Mouse (Mus musculus) liver, adult 2 months (tissue): Measurements from ENCODE around the gene Zfp592. TPM values are rescaled to one million over a fixed set of nuclear protein-coding genes. Genes with fewer than 3 reads are reported as not detected.

Experiments used
- DNase-seq: peaks from one replicate; pipeline ENCODE4 v3.0.0-alpha.2; 2011; ENCODE audit warnings: low read depth, low spot score; ENCODE audit errors: extremely low read depth
- H3K27ac ChIP-seq: fragments of 200-500 bp; replicated peaks from 2 replicates; pipeline ENCODE4 v1.5.1; 2012; ENCODE audit warnings: low read depth, mild to moderate bottlenecking, control low read depth, inconsistent platforms, low read length; ENCODE audit not compliant: insufficient read depth
- H3K27me3 ChIP-seq: fragments of 200-500 bp; 2 replicates; pipeline ENCODE4 v1.6.1; 2012; ENCODE audit warnings: mild to moderate bottlenecking, moderate library complexity, low read length, inconsistent platforms; ENCODE audit not compliant: control insufficient read depth, insufficient read depth
- H3K36me3 ChIP-seq: fragments of 200-500 bp; 2 replicates; pipeline ENCODE4 v1.6.1; 2012; ENCODE audit warnings: low read length, inconsistent platforms; ENCODE audit not compliant: control insufficient read depth, insufficient read depth
- H3K4me1 ChIP-seq: fragments of 200-500 bp; 2 replicates; pipeline ENCODE4 v1.6.1; 2011; ENCODE audit warnings: low read length; ENCODE audit not compliant: control insufficient read depth, insufficient read depth
- H3K4me3 ChIP-seq: fragments of 200-500 bp; 2 replicates; pipeline ENCODE4 v1.5.1; 2011; ENCODE audit warnings: low read depth, mild to moderate bottlenecking, control low read depth, low read length, moderate library complexity; ENCODE audit not compliant: insufficient read depth
- H3K79me2 ChIP-seq: fragments of 200-500 bp; 2 replicates; pipeline ENCODE4 v1.6.1; 2012; ENCODE audit warnings: inconsistent platforms, mild to moderate bottlenecking, low read length, moderate library complexity; ENCODE audit not compliant: control insufficient read depth, insufficient read depth
- H3K9ac ChIP-seq: fragments of 200-500 bp; 2 replicates; pipeline ENCODE4 v1.6.1; 2012; ENCODE audit warnings: low read depth, mild to moderate bottlenecking, control low read depth, inconsistent platforms, low read length
- CTCF ChIP-seq: fragments of 200-500 bp; IDR thresholded peaks from 2 replicates; pipeline ENCODE4 v1.5.1; 2011; ENCODE audit warnings: low read depth, low read length, control low read depth
- POLR2A ChIP-seq: fragments of 200-500 bp; IDR thresholded peaks from 2 replicates; pipeline ENCODE4 v1.6.1; 2011; ENCODE audit warnings: low read length, control low read depth; ENCODE audit not compliant: insufficient read depth; ENCODE audit errors: extremely low read depth
- WGBS: fragments of 180-500 bp; shearing (Covaris S2); methylation state at CpG from one replicate; pipeline ENCODE4 v1.1.7; 2018; 5-methylcytosine and 5-hydroxymethylcytosine counted together
- polyA plus RNA-seq: library from polyadenylated mRNA; depleted of rRNA; stranded (reverse); fragments of >200 nt; gene quantifications from 2 replicates; pipeline ENCODE4 v1.2.3, GENCODE M21; 2012
- total RNA-seq: library from RNA; depleted of rRNA; stranded (reverse); fragments of >200 nt; gene quantifications from 2 replicates; pipeline ENCODE4 v1.2.3, GENCODE M21; 2014

Gene Zfp592
- total and polyA plus RNA-seq, 2 experiments = 6.7 to 11.3 TPM

- H3K4me1 ChIP-seq = peaks cover 23% of the 10 kb centered on the region
- TF ChIP-seq CTCF (no peak), POLR2A (no peak)
- peak overlapping the region; percentile 87; the same call in 1 of the 2 replicates for H3K4me3 ChIP-seq
Observed at GRCm38 (mm10) chr7:80992063-80992462, 1.4 kb upstream of the Zfp592 start.

DNA sequence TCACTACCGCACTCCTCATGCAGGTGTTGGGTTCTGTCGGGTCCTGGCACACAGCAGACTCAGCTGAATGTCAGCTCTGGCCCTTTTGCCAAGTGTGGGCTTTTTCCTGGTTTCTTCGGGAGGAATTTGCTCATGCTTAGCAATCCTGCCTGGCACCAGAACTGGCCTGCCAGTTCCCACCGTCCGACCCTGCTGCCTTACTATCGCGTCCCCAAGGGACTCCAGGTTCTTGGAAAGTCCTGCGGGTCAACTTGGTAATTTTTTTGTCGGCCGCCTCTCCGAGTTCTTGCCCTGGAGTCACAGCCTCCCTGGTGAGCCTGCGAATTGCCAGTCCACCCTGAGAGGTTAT is 876 bp upstream of the Zfp592 start:
- Histone ChIP-seq H3K36me3 (no peaks in the 10 kb centered on the region), H3K4me3 (peak overlapping the region; percentile 87), H3K4me1 (peaks cover 23% of the 10 kb centered on the region), H3K9ac (peak overlapping the region; percentile 92), H3K79me2 (peaks cover 22% of the 10 kb centered on the region), H3K27me3 (no peaks in the 10 kb centered on the region), H3K27ac (peak overlapping the region; percentile 96)
- under 1% methylated on average over 12 of the region's 12 CpGs for WGBS
- no peak for TF ChIP-seq CTCF
- TF ChIP-seq POLR2A = no peak
- DNase-seq = peak; percentile 55

More at GRCm38 (mm10) chr7:80992063-80992462, 1.4 kb upstream of the Zfp592 start:
- no peak overlapping the region for H3K9ac ChIP-seq
- WGBS = 43% methylated on average over 6 of the region's 6 CpGs
- peak; percentile 24 for DNase-seq
- 0 out of 2 replicates have a peak overlapping the region, but pooled peaks have one; percentile 8 for H3K27ac ChIP-seq
- no peaks in the 10 kb centered on the region for H3K27me3 ChIP-seq
- H3K36me3 ChIP-seq = no peaks in the 10 kb centered on the region
- peaks cover 22% of the 10 kb centered on the region for H3K79me2 ChIP-seq

- peak overlapping the region; percentile 92 for H3K4me3 ChIP-seq
- H3K79me2 ChIP-seq = peaks cover 25% of the 10 kb centered on the region
- no peaks in the 10 kb centered on the region for H3K27me3 ChIP-seq
- WGBS = 2% methylated on average over 58 of the region's 58 CpGs
- H3K36me3 ChIP-seq = no peaks in the 10 kb centered on the region
- TF ChIP-seq POLR2A = no peak
- TF ChIP-seq CTCF = peak; percentile 59
- peak overlapping the region; percentile 90 for H3K27ac ChIP-seq
- peak; percentile 36 for DNase-seq
- peaks cover 22% of the 10 kb centered on the region for H3K4me1 ChIP-seq
- peak overlapping the region; percentile 98 for H3K9ac ChIP-seq
Observed at GRCm38 (mm10) chr7:80993834-80994662, 567 bp downstream of the Zfp592 start.

DNA sequence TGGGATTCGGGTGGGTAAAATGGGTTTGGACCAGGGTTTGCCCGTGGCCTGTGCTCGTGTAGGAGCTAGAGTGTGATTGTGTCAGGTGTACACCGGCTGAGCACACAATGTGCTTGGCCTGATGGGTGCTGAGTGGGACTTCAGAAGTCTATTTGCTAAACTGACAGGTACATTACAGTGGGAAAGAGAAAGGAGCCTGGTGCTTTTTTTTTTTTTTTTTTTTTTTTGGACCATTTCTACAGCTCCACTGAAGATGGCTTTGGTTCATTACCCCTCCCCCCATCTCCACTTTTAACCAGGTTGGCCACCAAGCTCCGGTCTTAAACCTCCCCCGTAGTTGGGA is 1.2 kb downstream of the Zfp592 start:
- H3K79me2 ChIP-seq = peaks cover 27% of the 10 kb centered on the region
- H3K36me3 ChIP-seq = no peaks in the 10 kb centered on the region
- H3K27me3 ChIP-seq = no peaks in the 10 kb centered on the region
- H3K4me1 ChIP-seq = peaks cover 25% of the 10 kb centered on the region
- no peak for TF ChIP-seq POLR2A
- no peak for TF ChIP-seq CTCF
- DNase-seq = peak; percentile 59
- H3K4me3 ChIP-seq = peak overlapping the region; percentile 92
- peak overlapping the region; percentile 98 for H3K9ac ChIP-seq
- 5% methylated on average over 6 of the region's 6 CpGs for WGBS
- H3K27ac ChIP-seq = peak overlapping the region; percentile 90

DNA sequence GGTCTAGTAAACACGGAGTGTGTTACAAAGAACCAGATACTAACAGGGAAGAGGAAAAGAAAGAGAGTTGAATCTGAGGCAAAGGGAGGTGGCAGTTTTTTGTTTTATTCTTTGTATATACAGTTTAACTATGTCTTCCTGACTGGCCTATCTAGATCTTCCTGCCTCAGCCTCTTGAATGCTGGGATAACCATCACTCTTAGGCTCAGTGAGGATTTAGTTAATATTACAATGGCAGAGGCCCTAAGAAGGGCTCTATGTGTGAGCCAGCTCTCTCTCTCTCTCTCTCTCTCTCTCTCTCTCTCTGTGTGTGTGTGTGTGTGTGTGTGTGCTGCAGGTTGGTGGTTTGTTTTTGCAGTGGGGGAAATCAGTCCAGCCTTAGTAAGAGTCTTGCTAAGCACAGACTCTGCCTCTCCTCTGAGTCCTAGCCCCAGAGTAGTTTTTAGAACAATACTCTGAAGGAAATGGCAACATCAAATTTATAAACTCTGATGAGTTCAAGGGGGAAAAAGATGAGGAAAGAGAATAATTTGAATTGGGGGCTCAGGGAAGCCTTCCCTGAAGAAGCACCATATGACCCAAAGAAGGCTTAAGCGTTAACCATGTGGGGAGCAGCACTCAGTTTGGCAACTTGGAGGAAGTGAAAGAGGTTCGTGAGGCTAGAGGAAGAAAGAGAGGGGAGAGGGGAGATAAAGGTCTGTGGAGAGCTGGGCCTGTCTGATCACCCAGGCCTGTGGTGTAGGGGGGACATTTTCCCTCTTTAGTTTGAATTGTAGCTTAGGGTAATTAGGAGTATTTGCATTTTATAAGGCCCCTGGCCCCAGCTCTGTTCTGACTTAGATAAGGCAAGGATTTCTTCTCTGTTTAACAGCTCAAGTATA is 2.0 kb downstream of the Zfp592 start:
- TF ChIP-seq CTCF = no peak
- no peak for TF ChIP-seq POLR2A
- no peaks in the 10 kb centered on the region for H3K27me3 ChIP-seq
- DNase-seq = no peak
- H3K4me1 ChIP-seq = peaks cover 27% of the 10 kb centered on the region
- H3K9ac ChIP-seq = peak overlapping the region; percentile 16; the same call in 1 of the 2 replicates
- peak overlapping the region; percentile 59 for H3K27ac ChIP-seq
- peaks cover 31% of the 10 kb centered on the region for H3K79me2 ChIP-seq
- WGBS = 18% methylated on average over 3 of the region's 3 CpGs
- H3K36me3 ChIP-seq = no peaks in the 10 kb centered on the region
- H3K4me3 ChIP-seq = peak overlapping the region; percentile 31; the same call in 1 of the 2 replicates
